In genomic region chr10:84450654-84451053, GRCm38 (mm10) we compare ENCODE assay signal across 9 mouse cellular contexts. TPM values are rescaled to one million over a fixed set of nuclear protein-coding genes. Genes with fewer than 3 reads are reported as not detected.
DNase-seq lines count a peak whose midpoint lies in the region; ATAC-seq and TF ChIP-seq lines count a peak whose summit lies in the region.
"Had no signal": no experiment of that assay in that cellular context is flagged by ENCODE, and none has a peak within 500 bp of the region (broad histone marks: within the 10 kb centered on the region; RNA-seq: fewer than 3 reads in every experiment).

No protein-coding gene starts in this region.

- H3K4me2 ChIP-seq in embryonic facial prominence, embryonic 14.5 days (ENCODE audit: low read depth, low read length), result no peak overlapping the region
- no peak overlapping the region for H3K4me2 ChIP-seq in lung, embryonic 15.5 days
- H3K4me2 ChIP-seq: embryonic facial prominence, embryonic 12.5 days had no signal

- no peaks in the 10 kb centered on the region for H3K4me1 ChIP-seq in embryonic facial prominence, embryonic 14.5 days (ENCODE audit: control insufficient read depth, insufficient read depth, low read length)
- no peaks in the 10 kb centered on the region for H3K4me1 ChIP-seq in lung, embryonic 15.5 days

- no peaks in the 10 kb centered on the region for H3K79me3 ChIP-seq in C2C12 (ENCODE audit: low read depth)

- H3K27ac ChIP-seq in embryonic facial prominence, embryonic 14.5 days (replicated peaks; ENCODE audit: low read depth, low read length), result no peak overlapping the region
- H3K27ac ChIP-seq in lung, embryonic 15.5 days, result no peak overlapping the region
- H3K27ac ChIP-seq: embryonic facial prominence, embryonic 12.5 days had no signal

- no peaks in the 10 kb centered on the region for H3K27me3 ChIP-seq in C2C12 (ENCODE audit: control insufficient read depth, insufficient read depth, insufficient read length)
- no peaks in the 10 kb centered on the region for H3K27me3 ChIP-seq in embryonic facial prominence, embryonic 14.5 days (replicated peaks; ENCODE audit: control insufficient read depth, insufficient read depth, low read length)
- H3K27me3 ChIP-seq in lung, embryonic 15.5 days, result no peaks in the 10 kb centered on the region
- H3K27me3 ChIP-seq: embryonic facial prominence, embryonic 12.5 days had no signal

- H3K79me2 ChIP-seq in C2C12 (ENCODE audit: control insufficient read depth, insufficient read depth), result no peaks in the 10 kb centered on the region

- ATAC-seq in embryonic facial prominence, embryonic 14.5 days (ENCODE audit: low read depth), result peak; percentile 59
- ATAC-seq in lung, embryonic 15.5 days (ENCODE audit: borderline replicate concordance, extremely low read depth, low FRiP score, low TSS enrichment), result peak; percentile 35; the same call in 1 of the 2 replicates

- TF ChIP-seq CTCF in C2C12 (IDR thresholded peaks at IDR 0.05; ENCODE audit: control insufficient read depth, insufficient read depth, insufficient read length), result peak; percentile 56

- 1% methylated on average over 10 of the region's 10 CpGs for WGBS in embryonic facial prominence, embryonic 14.5 days
- 2% methylated on average over 10 of the region's 10 CpGs for WGBS in lung, embryonic 15.5 days

- DNase-seq in adrenal gland, postnatal 4 days (ENCODE audit: low spot score in 2 of 2), result peak; percentile 75 to 76
- DNase-seq in embryonic facial prominence, embryonic 14.5 days (ENCODE audit: low spot score), result peak; percentile 89
- DNase-seq in heart, postnatal 14 days, result peak; percentile 86 to 92
- DNase-seq in kidney, postnatal 36 days, result peak; percentile 83 to 95
- peak; percentile 82 for DNase-seq in ovary, postnatal 14 days (ENCODE audit: low spot score)
- peak; percentile 68 for DNase-seq in thymus, postnatal 0 days (ENCODE audit: low spot score)

- H3K36me3 ChIP-seq in C2C12 (ENCODE audit: control insufficient read depth, insufficient read depth), result no peaks in the 10 kb centered on the region
- H3K36me3 ChIP-seq in embryonic facial prominence, embryonic 14.5 days (ENCODE audit: control insufficient read depth, insufficient read depth, low read length), result no peaks in the 10 kb centered on the region
- H3K36me3 ChIP-seq in lung, embryonic 15.5 days, result no peaks in the 10 kb centered on the region
- H3K36me3 ChIP-seq: embryonic facial prominence, embryonic 12.5 days had no signal

- intact Hi-C loops in heart, postnatal 14 days (cut with DNase I), result loop anchor here (1.0 kb wide), 1 partner anchor 631 kb away; no protein-coding TSS in a partner anchor

- no peak overlapping the region for H3K4me3 ChIP-seq in C2C12 (ENCODE audit: insufficient read depth, poor library complexity, severe bottlenecking)
- no peak overlapping the region for H3K4me3 ChIP-seq in embryonic facial prominence, embryonic 14.5 days (ENCODE audit: low read depth, low read length)
- no peak overlapping the region for H3K4me3 ChIP-seq in lung, embryonic 15.5 days
- H3K4me3 ChIP-seq: embryonic facial prominence, embryonic 12.5 days had no signal

- no peaks in the 10 kb centered on the region for H3K9me3 ChIP-seq in embryonic facial prominence, embryonic 14.5 days (ENCODE audit: control insufficient read depth, low read length)
- H3K9me3 ChIP-seq in lung, embryonic 15.5 days, result no peaks in the 10 kb centered on the region
- H3K9me3 ChIP-seq: embryonic facial prominence, embryonic 12.5 days had no signal

- no peak overlapping the region for H3K9ac ChIP-seq in embryonic facial prominence, embryonic 14.5 days (ENCODE audit: low read depth, low read length)
- no peak overlapping the region for H3K9ac ChIP-seq in lung, embryonic 15.5 days
- H3K9ac ChIP-seq: embryonic facial prominence, embryonic 12.5 days had no signal

- no peak overlapping the region for H3ac ChIP-seq in C2C12 (ENCODE audit: control insufficient read depth, insufficient read length, low read depth)

TF ChIP-seq in C2C12, 6 proteins besides CTCF, POLR2A, EP300 and RAD21:
- TF ChIP-seq USF1 (IDR thresholded peaks at IDR 0.05; ENCODE audit: low read depth) (no peak), MAX (IDR thresholded peaks at IDR 0.05) (no peak), MYOG (IDR thresholded peaks at IDR 0.05; ENCODE audit: control insufficient read depth, extremely low read depth, insufficient read length) (no peak), FOSL1 (IDR thresholded peaks at IDR 0.05; ENCODE audit: insufficient read depth, low read length, poor library complexity, severe bottlenecking) (no peak), CEBPB (IDR thresholded peaks at IDR 0.05; ENCODE audit: low read depth) (no peak), MYOD1 (IDR thresholded peaks at IDR 0.05; ENCODE audit: control insufficient read depth, insufficient read length, low read depth) (no peak)
TF ChIP-seq in C2C12: peak in this region for 0.

RNA-seq across cellular contexts. Expression of gene Nuak1, which starts 10.3 kb away (rescaled TPM):
- 15.2 TPM for polyA plus RNA-seq in C2C12 (2012; fragmentation: generic; extraction: Trizol)
- 10 to 100 TPM; 13.4 to 13.5 TPM for total RNA-seq in adrenal gland, postnatal 4 days (2021)
- polyA plus RNA-seq in embryonic facial prominence, embryonic 14.5 days (2014; fragmentation: Nextera tagmentation; extraction: Ambion mirVana), result 3.3 and 3.7 TPM in 2 replicates
- total RNA-seq in heart, postnatal 14 days (2021), result 10 to 100 TPM; 19.9 to 20.6 TPM
- 2.0 and 2.6 TPM in 2 replicates for polyA plus RNA-seq in lung, embryonic 15.5 days (2015; fragmentation: Nextera tagmentation; extraction: Ambion mirVana)
- polyA plus RNA-seq in thymus, postnatal 0 days (2015; fragmentation: Nextera tagmentation; extraction: Ambion mirVana), result 0.50 and 0.73 TPM in 2 replicates
